Mouse (Mus musculus): Measurements from ENCODE around the gene S100a11. TPM values are rescaled to one million over a fixed set of nuclear protein-coding genes. Genes with fewer than 3 reads are reported as not detected.

Gene S100a11
- polyA plus RNA-seq, 1 experiment, result 0.24 TPM

GRCm38 (mm10) chr3:93499129-93499528 is 21.2 kb upstream of the S100a11 start:
- Histone ChIP-seq H3K4me3 (replicated peaks) (no peak overlapping the region), H3K27me3 (ENCODE audit: control insufficient read depth) (no peaks in the 10 kb centered on the region), H3K4me1 (ENCODE audit: control insufficient read depth) (no peaks in the 10 kb centered on the region), H3K36me3 (ENCODE audit: control insufficient read depth) (no peaks in the 10 kb centered on the region), H3K9me3 (ENCODE audit: control insufficient read depth, low read length) (no peaks in the 10 kb centered on the region)
- TF ChIP-seq GATA1 (IDR thresholded peaks at IDR 0.05; ENCODE audit: low read length) (no peak), TAL1 (IDR thresholded peaks at IDR 0.05; ENCODE audit: low read length) (no peak)

- no peaks in the 10 kb centered on the region for H3K36me3 ChIP-seq (ENCODE audit: control insufficient read depth)
- no peaks in the 10 kb centered on the region for H3K27me3 ChIP-seq (ENCODE audit: control insufficient read depth)
- H3K4me3 ChIP-seq (replicated peaks), result no peak overlapping the region
- no peaks in the 10 kb centered on the region for H3K4me1 ChIP-seq (ENCODE audit: control insufficient read depth)
- TF ChIP-seq GATA1 (IDR thresholded peaks at IDR 0.05; ENCODE audit: low read length) (no peak), TAL1 (IDR thresholded peaks at IDR 0.05; ENCODE audit: low read length) (no peak)
- H3K9me3 ChIP-seq (ENCODE audit: control insufficient read depth, low read length), result no peaks in the 10 kb centered on the region
These were observed 15.6 kb upstream of the S100a11 start for GRCm38 (mm10) chr3:93504536-93505189.

- no peak overlapping the region for H3K4me3 ChIP-seq (replicated peaks)
- H3K4me1 ChIP-seq (ENCODE audit: control insufficient read depth), result no peaks in the 10 kb centered on the region
- H3K36me3 ChIP-seq (ENCODE audit: control insufficient read depth), result no peaks in the 10 kb centered on the region
- no peak for TF ChIP-seq GATA1 (IDR thresholded peaks at IDR 0.05; ENCODE audit: low read length)
- no peak for TF ChIP-seq TAL1 (IDR thresholded peaks at IDR 0.05; ENCODE audit: low read length)
- no peaks in the 10 kb centered on the region for H3K9me3 ChIP-seq (ENCODE audit: control insufficient read depth, low read length)
- no peaks in the 10 kb centered on the region for H3K27me3 ChIP-seq (ENCODE audit: control insufficient read depth)
These were observed 14.1 kb upstream of the S100a11 start for GRCm38 (mm10) chr3:93505960-93506863.

GRCm38 (mm10) chr3:93506881-93507325 is 13.4 kb upstream of the S100a11 start:
- no peaks in the 10 kb centered on the region for H3K9me3 ChIP-seq (ENCODE audit: control insufficient read depth, low read length)
- H3K4me1 ChIP-seq (ENCODE audit: control insufficient read depth), result no peaks in the 10 kb centered on the region
- H3K36me3 ChIP-seq (ENCODE audit: control insufficient read depth), result no peaks in the 10 kb centered on the region
- H3K27me3 ChIP-seq (ENCODE audit: control insufficient read depth), result no peaks in the 10 kb centered on the region
- no peak overlapping the region for H3K4me3 ChIP-seq (replicated peaks)
- TF ChIP-seq GATA1 (IDR thresholded peaks at IDR 0.05; ENCODE audit: low read length), result no peak
- TF ChIP-seq TAL1 (IDR thresholded peaks at IDR 0.05; ENCODE audit: low read length), result no peak

GRCm38 (mm10) chr3:93509301-93509700 is 11.0 kb upstream of the S100a11 start:
- Histone ChIP-seq H3K9me3 (ENCODE audit: control insufficient read depth, low read length) (no peaks in the 10 kb centered on the region), H3K4me1 (ENCODE audit: control insufficient read depth) (no peaks in the 10 kb centered on the region), H3K4me3 (replicated peaks) (no peak overlapping the region), H3K27me3 (ENCODE audit: control insufficient read depth) (no peaks in the 10 kb centered on the region), H3K36me3 (ENCODE audit: control insufficient read depth) (no peaks in the 10 kb centered on the region)
- TF ChIP-seq GATA1 (IDR thresholded peaks at IDR 0.05; ENCODE audit: low read length) (no peak), TAL1 (IDR thresholded peaks at IDR 0.05; ENCODE audit: low read length) (no peak)

- H3K27me3 ChIP-seq (ENCODE audit: control insufficient read depth), result no peaks in the 10 kb centered on the region
- H3K4me1 ChIP-seq (ENCODE audit: control insufficient read depth), result no peaks in the 10 kb centered on the region
- TF ChIP-seq GATA1 (IDR thresholded peaks at IDR 0.05; ENCODE audit: low read length) (no peak), TAL1 (IDR thresholded peaks at IDR 0.05; ENCODE audit: low read length) (no peak)
- no peak overlapping the region for H3K4me3 ChIP-seq (replicated peaks)
- no peaks in the 10 kb centered on the region for H3K9me3 ChIP-seq (ENCODE audit: control insufficient read depth, low read length)
- H3K36me3 ChIP-seq (ENCODE audit: control insufficient read depth), result no peaks in the 10 kb centered on the region
These were observed 9.3 kb upstream of the S100a11 start for GRCm38 (mm10) chr3:93511036-93511435.

- H3K27me3 ChIP-seq (ENCODE audit: control insufficient read depth), result no peaks in the 10 kb centered on the region
- no peak overlapping the region for H3K4me3 ChIP-seq (replicated peaks)
- H3K36me3 ChIP-seq (ENCODE audit: control insufficient read depth), result no peaks in the 10 kb centered on the region
- TF ChIP-seq TAL1 (IDR thresholded peaks at IDR 0.05; ENCODE audit: low read length) (no peak), GATA1 (IDR thresholded peaks at IDR 0.05; ENCODE audit: low read length) (no peak)
- no peaks in the 10 kb centered on the region for H3K9me3 ChIP-seq (ENCODE audit: control insufficient read depth, low read length)
- H3K4me1 ChIP-seq (ENCODE audit: control insufficient read depth), result no peaks in the 10 kb centered on the region
These were observed 8.5 kb upstream of the S100a11 start for GRCm38 (mm10) chr3:93511801-93512200.

- TF ChIP-seq GATA1 (IDR thresholded peaks at IDR 0.05; ENCODE audit: low read length), result no peak
- TF ChIP-seq TAL1 (IDR thresholded peaks at IDR 0.05; ENCODE audit: low read length), result no peak
- H3K4me3 ChIP-seq (replicated peaks), result no peak overlapping the region
- no peaks in the 10 kb centered on the region for H3K9me3 ChIP-seq (ENCODE audit: control insufficient read depth, low read length)
- H3K4me1 ChIP-seq (ENCODE audit: control insufficient read depth), result no peaks in the 10 kb centered on the region
- H3K27me3 ChIP-seq (ENCODE audit: control insufficient read depth), result no peaks in the 10 kb centered on the region
- no peaks in the 10 kb centered on the region for H3K36me3 ChIP-seq (ENCODE audit: control insufficient read depth)
These were observed 7.7 kb upstream of the S100a11 start for GRCm38 (mm10) chr3:93512386-93513101.

GRCm38 (mm10) chr3:93514628-93515027 is 5.7 kb upstream of the S100a11 start:
- H3K36me3 ChIP-seq (ENCODE audit: control insufficient read depth), result no peaks in the 10 kb centered on the region
- no peak overlapping the region for H3K4me3 ChIP-seq (replicated peaks)
- H3K9me3 ChIP-seq (ENCODE audit: control insufficient read depth, low read length), result no peaks in the 10 kb centered on the region
- H3K27me3 ChIP-seq (ENCODE audit: control insufficient read depth), result no peaks in the 10 kb centered on the region
- TF ChIP-seq TAL1 (IDR thresholded peaks at IDR 0.05; ENCODE audit: low read length) (no peak), GATA1 (IDR thresholded peaks at IDR 0.05; ENCODE audit: low read length) (no peak)
- no peaks in the 10 kb centered on the region for H3K4me1 ChIP-seq (ENCODE audit: control insufficient read depth)

Measured in erythroblast, embryonic 14.5 days (primary cell).